Mouse (Mus musculus) c-Kit-positive CD71-negative TER-119-negative erythroid progenitor cells, embryonic 14.5 days (primary cell): ENCODE measurements around the gene Msantd3.

ENCODE experiments used
- DNase-seq: peaks from one replicate; pipeline ENCODE4 v3.0.0-alpha.2; 2013; ENCODE audit warnings: low read depth

Msantd3 gene

DNA sequence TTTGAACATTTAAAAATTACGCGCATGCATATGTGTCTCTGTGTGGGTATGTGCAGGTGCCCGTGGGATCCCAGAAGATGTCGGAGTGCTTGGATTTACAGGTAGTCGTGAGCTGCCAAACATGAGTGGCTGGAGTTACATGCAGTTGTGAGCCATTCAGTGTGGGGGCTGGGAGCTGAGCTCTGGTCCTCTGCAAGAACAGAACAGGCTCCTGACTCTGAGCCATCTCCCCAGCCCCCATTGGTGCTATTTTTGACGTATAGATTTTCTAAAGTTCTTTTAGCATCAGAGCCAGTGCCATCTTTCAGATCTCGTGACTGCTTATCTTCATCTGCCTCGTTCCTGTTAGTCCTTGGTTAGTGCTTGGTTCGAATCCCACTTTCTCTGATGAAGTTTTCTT is 69.8 kb downstream of the Msantd3 start:
- no peak for DNase-seq

DNA sequence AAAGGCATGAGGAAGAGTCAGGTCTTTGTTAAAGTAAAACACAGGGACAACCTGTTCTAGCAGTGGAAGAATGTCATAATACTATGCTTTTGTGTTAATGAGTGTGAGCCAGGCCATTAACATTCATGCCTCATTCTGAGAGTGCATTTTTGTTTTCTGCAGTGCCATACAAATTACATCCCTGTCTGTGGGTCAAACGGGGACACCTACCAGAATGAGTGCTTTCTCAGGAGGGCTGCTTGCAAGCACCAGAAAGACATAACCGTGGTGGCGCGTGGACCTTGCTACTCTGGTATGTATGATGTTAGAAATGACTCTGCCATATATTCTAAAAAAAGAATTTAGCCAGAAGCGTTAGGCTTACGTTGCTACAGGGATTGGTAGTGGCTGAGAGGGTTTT is 70.5 kb downstream of the Msantd3 start:
- no peak for DNase-seq
